Mouse (Mus musculus) right cerebral cortex, adult 18-20 months (tissue): ENCODE data around the gene Hes1.

Experiments
- DNase-seq: peaks from one replicate; pipeline ENCODE4 v3.0.0; 2022; ENCODE audit warnings: mixed read lengths

Gene Hes1

GRCm38 (mm10) chr16:30063984-30064453, at the start of gene Hes1:
Hes1 (plus strand) TSS chr16:30064384.
- DNase-seq, result peak; percentile 84

- no peak for DNase-seq
Measured at GRCm38 (mm10) chr16:30016064-30016463, 48.1 kb upstream of the Hes1 start.

GRCm38 (mm10) chr16:30020124-30020523, 44.1 kb upstream of the Hes1 start:
- DNase-seq, result no peak

- DNase-seq, result peak; percentile 48
Measured at GRCm38 (mm10) chr16:30022352-30022751, 41.8 kb upstream of the Hes1 start.

GRCm38 (mm10) chr16:30022890-30023797, 41.0 kb upstream of the Hes1 start:
- DNase-seq, result no peak

GRCm38 (mm10) chr16:30024681-30025262, 39.4 kb upstream of the Hes1 start:
- peak; percentile 80 for DNase-seq

- DNase-seq, result no peak
Measured at GRCm38 (mm10) chr16:30028184-30028583, 36.0 kb upstream of the Hes1 start.

- DNase-seq, result peak; percentile 47
Measured at GRCm38 (mm10) chr16:30029264-30030003, 34.8 kb upstream of the Hes1 start.

GRCm38 (mm10) chr16:30032326-30032904, 31.8 kb upstream of the Hes1 start:
- DNase-seq, result no peak

GRCm38 (mm10) chr16:30033390-30033789, 30.8 kb upstream of the Hes1 start:
- no peak for DNase-seq

GRCm38 (mm10) chr16:30034001-30034400, 30.2 kb upstream of the Hes1 start:
- no peak for DNase-seq

- DNase-seq, result no peak
Measured at GRCm38 (mm10) chr16:30034521-30034920, 29.7 kb upstream of the Hes1 start.

GRCm38 (mm10) chr16:30034979-30035440, 29.2 kb upstream of the Hes1 start:
- DNase-seq, result no peak

- DNase-seq, result no peak
Measured at GRCm38 (mm10) chr16:30036104-30036503, 28.1 kb upstream of the Hes1 start.

- no peak for DNase-seq
Measured at GRCm38 (mm10) chr16:30038663-30039593, 25.3 kb upstream of the Hes1 start.

- no peak for DNase-seq
Measured at GRCm38 (mm10) chr16:30039841-30040240, 24.3 kb upstream of the Hes1 start.

GRCm38 (mm10) chr16:30042859-30043258, 21.3 kb upstream of the Hes1 start:
- DNase-seq, result no peak

- DNase-seq, result no peak
Measured at GRCm38 (mm10) chr16:30045615-30046014, 18.6 kb upstream of the Hes1 start.

- DNase-seq, result no peak
Measured at GRCm38 (mm10) chr16:30047010-30047409, 17.2 kb upstream of the Hes1 start.

GRCm38 (mm10) chr16:30047421-30047831, 16.8 kb upstream of the Hes1 start:
- no peak for DNase-seq

- no peak for DNase-seq
Measured at GRCm38 (mm10) chr16:30050767-30051490, 13.3 kb upstream of the Hes1 start.
